Mouse (Mus musculus) A20 (cell line): ENCODE measurements around the gene Igf2r.

ENCODE experiments used
- DNase-seq: peaks from one replicate; pipeline ENCODE4 v3.0.0-alpha.2; 2011; ENCODE audit warnings: low read depth, low spot score

Gene Igf2r

DNA sequence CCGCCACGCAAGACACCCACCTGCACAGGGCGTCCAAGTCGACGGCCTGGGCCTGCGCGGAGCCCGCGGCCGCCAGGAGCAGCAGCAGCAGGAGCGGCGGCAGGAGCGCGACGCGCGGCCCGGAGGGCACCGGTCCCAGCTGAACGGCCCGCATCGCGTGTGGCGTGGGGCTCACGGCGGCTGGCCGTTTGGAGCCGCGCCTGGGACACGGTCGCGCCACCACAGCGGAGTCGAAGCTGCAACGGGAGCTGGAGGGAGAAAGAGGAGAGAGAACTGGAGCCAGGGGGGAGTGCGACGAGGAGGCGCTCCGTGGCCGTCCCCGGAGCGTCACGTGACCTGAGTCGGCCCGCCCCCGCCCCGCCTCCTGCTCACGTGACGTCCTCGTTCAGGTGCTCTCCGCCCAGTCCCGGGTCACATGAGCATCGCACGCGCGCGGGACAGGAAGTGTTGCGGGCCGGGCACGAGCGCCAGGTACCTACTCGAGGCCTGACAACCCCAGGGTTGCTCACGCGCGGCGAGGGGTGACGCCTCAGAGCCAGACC is at the start of gene Igf2r:
TSS of gene Igf2r (minus strand) at position 285 of the 542 bp plus-strand sequence.
- peak; percentile 89 for DNase-seq

DNA sequence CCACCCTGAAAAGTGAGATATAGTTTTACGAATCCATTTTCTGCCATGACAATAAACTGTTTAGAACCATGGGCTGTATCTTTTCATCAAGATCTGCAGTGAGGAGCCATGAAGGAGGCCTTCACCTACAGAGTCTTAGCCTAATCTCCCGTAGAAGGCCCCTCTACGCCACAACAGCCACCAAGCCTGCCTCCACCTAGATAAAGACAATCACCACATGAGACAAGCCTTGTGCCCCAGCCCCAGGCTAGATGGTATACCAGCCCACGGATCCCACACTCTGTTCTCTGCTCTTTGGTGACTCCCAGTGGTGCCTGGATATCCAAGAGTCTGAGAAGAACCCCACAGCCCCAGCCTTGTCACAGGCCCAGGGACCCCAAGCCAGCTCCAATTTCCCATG is 46.4 kb upstream of the Igf2r start:
- no peak for DNase-seq

DNA sequence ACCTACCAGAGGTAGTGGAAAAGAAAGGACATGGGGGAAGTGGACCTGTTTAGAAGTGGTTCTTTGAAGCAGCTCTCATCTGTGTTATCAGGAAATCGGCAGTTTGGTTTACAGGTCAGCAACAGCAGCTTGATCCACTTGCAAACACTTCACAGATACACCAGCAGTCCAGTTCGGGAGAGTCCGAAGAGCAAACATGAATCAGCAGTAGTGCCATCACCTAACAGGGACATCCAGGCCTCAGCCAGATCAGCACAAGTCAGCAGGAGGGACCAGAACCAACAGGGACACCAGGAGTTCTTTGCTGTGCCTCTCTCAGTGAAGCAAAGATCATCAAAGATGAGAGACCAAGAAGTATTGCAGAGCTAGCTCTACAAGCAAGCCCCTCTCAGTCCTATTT is 45.0 kb upstream of the Igf2r start:
- no peak for DNase-seq

DNA sequence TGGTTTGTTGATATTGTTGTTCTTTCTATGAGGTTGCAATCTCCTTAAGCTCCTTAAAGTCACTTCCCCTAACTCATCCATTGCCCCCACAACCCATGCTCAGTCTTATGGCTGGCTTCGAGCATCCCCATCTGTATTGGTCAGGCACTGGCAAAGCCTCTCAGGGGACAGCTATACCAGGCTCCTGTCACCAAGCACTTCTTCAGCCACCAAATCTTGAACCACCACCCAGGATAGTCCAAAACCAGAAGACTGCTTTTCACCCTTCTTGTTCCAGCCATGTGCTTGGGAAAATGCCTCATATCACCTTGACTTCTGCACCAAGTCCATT is 41.5 kb upstream of the Igf2r start:
- no peak for DNase-seq

DNA sequence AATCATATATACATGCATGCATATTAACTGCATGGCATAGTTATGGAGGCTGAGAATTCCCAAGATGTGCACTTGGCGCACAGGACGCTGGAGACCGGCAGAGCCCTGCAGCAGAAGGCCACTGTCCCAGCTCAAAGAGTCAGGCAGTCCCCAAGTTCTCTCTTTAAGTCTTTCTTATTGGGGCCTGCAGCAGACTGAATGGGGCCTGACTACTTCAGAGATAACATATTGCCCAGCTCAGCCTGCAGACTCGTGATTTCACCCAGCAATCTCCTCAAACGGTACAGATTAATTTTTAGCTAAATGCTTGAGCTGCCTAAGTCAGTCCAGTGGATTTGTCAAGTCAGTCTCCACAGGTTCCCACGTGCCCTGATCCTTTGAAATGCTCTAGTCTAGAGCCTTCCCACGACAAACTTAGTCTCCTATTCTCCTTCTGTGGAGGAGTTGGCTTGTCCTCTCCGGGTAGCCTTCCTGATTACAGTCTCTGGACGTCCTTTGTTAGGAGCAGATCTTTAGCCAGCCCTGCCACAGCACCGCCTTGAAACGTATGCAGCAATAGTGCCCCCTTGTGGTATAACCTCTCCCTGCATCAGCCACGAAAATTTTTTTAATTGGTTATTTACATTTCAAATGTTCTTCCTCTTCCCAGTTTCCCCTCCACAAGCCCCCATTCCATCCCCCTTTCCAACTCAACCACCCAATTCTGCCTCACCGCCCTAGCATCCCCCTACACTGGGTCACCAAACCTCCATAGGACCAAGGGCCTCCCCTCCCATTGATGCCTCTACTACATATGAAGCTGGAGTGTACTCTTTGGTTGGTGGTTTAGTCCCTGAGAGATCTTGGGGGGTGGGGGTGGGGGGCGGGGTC is 40.9 kb upstream of the Igf2r start:
- DNase-seq: peak; percentile 71

DNA sequence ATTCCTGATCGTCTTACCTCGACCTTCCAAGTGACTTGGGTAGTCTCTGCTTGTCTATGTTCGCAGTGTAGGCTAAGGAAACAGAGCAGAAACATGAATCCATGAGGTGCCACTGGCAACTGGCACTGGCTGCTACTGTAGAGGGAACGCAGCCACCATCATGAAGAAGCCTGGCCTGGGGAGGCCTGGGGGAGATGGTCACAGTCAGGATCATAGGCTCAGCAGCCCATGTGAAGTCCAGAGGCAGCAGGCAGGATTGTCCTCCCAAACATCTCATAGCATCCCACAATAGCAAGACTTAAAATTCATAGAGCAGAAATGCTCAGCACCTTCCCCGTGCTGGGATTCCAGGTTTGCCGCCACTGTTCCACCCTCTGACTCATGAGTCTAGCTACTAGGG is 39.4 kb upstream of the Igf2r start:
- no peak for DNase-seq

DNA sequence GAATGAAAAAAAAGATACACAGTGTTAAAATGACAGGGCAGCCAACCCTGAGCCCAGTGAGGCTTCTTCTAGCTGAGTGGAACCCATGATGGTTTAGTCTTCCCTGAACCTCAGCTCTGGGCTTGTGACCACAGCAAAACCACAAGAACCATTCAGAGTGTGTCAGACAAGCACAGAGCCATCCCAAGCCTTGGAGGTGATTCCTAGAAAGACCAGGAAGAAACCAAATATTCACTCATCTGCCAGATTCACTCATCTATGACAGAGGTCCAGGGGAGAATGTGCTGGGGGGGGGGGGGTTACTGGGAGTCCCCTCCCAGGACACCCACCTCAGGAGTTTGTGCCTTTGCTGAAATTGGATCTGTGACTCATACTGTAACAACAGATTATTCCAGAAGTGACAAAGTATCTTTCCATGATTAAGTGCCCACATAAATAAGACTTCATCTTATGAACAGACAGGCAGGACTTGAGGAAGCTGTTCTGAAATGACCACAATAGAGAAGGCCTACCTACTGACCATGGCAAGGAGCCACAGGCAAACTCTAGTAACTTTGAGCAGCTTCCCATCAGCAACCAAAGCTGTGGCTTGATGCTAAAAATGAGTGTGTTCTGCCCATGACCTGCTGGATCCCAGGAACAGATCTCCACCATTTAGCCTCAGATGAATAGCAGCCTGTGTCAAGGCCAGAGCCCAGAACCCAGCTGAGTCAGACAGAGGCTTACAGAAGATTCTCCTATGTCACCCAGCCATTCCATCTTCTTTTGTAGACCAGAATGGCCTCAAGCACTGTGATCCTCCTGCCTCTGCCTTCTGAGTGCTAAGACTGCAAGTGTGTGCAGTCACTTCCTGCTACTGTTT is 35.4 kb upstream of the Igf2r start:
- no peak for DNase-seq

DNA sequence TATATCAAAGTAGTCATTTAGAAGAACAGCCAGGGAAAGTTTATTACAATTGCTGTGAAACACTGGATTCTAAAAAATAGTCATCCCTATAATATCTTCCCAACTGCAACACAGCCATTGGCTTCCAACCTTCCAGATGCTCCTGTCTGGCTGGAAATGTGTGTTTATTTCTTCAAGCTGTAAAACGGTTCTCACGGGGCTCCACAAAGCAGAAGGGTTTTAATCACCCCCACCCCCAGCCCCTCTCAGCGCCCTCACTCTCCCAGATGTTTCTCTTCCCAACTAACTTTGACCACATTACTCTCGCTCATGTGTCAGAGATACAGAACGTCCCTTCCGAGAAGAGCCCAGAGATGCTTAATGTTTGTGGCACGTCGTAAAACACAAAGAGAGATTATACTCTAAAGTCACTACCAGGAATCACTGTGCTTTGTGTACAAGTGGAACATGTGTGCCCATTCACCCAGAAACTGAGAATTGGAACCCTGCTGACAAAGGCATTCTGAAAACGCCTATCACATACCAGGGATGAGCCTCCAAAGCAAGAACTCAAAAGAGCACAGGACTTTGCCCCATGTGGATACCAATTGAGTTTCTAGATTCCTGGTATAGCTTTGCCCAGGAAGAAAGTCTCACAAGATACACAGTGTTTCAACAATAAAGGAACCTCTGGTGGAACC is 32.5 kb upstream of the Igf2r start:
- DNase-seq: no peak

DNA sequence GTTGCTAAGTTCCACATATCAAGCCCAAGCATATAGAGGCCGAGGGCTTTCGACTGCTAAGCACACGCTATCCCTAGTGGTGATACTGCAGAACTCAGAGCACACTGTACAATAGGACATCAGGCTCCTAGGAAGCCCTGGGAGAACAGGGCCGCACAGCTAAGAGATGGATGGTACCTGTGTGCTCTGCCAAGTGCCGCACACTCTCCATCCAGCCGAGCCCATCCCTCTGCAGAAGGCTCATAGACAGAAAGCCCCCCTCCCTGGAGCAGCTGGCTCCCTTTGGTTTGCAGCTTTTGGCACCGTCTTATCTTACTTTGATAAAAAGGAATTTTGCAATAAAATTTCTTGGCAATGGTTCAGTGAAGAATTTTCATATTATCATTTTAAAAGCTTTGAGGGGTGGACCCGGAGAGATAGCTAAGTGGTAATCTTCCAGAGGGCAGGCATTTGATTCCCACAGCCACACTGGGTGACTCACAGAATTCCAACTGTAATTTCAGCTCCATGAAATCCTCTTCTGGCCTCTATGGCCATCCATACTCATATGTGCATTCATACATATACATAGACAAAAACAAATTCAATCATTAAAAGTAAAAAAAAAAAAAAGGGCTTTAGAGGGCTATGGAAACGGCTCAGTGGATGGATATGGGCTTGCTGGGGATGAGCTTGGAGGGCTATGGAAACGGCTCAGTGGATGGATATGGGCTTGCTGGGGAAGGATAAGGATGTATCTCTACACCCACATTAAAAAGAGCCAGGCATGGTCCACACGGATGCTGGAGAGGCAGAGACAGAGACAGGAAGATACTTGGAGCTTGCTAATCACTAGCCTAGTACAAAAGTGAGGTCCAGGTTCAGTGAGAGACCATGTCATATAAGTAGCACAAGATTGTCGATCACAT is 30.2 kb upstream of the Igf2r start:
- DNase-seq: no peak

DNA sequence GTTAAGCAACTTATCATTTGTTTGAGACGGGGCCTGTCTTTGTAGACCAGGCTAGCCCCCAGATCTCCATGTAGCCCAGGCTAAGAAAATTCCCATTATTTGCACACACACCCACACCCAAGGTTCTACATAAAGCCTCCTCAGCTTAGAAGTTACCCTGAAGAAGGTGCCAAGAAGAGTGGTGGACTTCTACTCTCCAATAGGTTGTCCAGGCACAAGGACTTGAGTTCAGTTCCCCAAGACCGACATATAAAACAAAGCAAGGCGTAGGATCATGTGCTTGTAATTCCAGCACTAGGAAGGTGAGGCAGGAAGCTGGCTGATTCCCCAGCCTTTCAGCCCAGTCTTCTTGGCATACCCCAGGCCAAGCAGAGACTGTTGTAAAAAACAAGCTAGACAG is 29.1 kb upstream of the Igf2r start:
- DNase-seq: no peak

DNA sequence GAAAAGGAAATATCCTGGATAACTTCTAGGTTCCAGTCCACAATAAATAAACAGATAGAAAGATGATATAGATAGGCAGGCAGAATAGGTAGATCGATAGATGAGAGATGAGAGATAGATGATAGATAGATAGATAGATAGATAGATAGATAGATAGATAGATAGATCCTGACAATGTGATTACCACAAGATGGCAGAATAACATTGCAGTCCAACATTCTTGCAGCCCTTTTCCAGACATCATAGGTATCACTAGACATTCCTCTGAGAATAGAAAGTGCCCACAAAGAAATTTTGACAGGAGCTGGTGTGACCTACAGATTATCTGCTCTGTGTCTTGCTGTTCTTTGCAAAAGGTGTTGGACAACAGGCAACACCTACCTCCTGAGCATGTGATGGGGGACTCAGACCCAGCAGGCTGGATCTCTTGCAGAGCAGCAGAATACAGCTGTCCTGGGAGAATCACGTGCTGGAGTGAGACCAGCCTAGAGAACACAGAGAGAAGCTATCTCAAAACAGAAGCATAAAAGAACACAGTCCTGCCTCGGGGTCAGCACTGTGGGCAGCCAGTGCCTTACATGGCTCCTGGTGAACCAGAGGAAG is 28.1 kb upstream of the Igf2r start:
- DNase-seq: no peak

DNA sequence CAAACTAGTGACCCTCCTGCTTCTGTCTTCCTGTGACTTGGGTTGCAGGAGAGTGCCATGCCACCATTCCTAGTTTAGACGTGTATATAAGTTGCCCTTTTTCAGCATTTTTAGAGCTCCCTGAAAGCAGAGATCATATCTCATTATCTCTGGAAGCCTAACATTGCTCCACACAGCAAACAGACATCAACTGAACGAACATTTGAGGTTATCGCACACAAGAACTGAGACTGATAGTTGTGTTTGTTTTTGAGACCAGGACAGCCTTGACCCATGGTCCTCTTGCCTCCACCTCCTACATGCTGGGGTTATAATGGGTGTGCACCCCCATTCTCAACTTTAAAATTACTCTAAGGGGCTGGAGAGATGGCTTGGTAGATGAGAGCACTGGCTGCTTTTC is 27.2 kb upstream of the Igf2r start:
- DNase-seq: no peak

DNA sequence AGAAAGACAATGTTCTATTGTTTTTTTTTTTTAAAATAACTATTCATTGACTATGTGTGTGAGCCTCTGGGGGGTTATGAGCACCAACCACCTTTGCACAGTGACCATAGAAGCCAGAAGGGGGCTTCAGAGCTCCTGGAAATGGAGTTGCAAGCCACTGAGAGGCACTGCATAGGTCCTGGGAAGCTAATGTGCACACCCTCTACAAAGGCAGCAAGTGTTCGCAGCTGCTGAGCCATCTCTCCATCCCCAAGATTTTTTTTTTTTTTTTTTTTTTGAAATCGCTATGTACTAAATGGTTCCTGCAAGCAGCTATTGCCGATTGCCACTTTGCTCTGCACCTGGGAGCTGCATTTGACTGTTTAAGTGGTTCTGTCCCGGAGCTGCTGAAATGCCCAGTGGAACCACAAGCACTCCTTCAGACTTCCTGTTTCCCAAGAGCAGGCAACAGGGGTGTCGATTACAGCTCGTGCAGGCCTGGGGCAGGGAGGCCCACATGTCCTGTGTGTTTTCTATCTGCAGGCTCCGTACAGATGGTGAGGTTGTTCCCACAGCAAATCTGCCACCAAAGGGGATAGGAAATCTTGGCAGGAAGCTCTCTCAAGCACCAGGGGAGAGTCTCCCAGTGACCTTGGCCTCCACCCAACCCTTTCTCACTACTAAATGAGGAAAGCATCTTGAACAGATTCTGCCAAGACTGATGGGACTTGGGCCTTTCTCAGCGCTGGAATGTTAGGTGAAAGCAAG is 24.4 kb upstream of the Igf2r start:
- no peak for DNase-seq

DNA sequence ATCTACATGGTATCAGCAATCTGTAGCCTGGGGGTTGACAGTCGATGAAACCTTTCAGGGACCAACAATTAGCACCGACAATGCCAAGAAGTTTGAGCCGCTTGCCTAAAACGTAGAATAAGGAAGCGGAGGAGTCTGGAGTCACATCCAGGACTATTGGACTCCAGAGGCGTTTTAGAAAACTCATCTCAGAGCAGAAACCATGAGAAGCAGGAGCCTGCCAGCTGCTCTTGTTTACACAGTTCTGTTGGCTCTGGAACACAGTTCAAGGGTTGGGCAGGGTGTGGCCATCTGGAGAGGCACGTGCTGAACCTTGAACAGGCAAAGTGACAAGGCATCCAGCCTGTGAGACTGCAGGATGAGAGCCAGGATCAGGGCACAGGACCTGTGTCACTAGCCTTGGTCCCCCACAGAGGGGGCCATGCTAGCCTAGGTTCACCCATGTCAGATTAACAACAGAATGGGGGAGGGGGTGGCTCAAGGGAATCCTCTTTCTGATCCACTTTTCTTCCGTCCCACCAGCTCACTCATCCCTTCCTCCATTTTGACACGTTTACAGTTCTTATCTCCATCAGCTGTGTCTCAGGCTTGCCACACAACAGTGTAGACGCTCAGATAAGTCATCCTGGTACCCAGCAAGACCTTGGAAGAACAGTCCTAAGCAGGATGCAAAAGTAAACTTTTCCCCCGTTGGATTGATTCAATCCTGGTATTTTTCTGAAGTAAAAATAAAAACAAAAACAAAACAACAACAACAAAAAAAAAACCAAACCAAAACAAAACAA is 23.1 kb upstream of the Igf2r start:
- no peak for DNase-seq

DNA sequence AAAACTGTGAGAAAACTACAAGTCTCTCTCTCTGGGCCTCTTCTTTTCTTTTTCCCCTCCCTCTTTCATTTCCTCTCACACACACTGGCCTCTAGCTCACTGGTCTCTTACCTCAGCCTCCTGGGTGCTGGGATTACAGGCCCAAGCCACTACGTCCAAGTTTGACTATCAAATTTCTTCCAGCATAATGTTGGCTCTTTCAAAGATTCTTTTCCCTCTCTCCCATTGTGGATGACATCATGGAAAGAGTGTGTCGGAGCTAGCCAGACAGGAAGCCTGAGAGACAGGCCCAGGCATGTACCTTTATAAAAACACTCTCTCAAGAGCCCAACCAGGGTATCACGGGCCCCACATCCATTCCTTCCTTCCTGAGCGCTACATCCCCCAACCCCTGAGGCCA is 22.0 kb upstream of the Igf2r start:
- no peak for DNase-seq

DNA sequence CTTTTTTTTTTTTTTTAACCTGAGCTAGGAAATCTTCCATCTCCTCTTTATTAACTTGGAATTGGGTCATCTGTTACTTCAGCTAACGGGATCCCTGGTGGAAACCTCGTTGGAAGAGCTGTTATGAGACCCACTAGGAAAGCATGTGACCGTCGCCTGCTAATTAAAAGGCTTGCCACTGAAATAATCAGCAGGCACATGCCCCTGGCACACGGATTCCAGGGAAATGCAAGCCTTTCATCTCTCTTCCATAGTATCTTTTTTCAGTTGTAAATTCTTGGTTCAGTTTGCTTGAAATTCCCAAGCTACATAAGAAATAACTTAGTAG is 21.6 kb upstream of the Igf2r start:
- no peak for DNase-seq

DNA sequence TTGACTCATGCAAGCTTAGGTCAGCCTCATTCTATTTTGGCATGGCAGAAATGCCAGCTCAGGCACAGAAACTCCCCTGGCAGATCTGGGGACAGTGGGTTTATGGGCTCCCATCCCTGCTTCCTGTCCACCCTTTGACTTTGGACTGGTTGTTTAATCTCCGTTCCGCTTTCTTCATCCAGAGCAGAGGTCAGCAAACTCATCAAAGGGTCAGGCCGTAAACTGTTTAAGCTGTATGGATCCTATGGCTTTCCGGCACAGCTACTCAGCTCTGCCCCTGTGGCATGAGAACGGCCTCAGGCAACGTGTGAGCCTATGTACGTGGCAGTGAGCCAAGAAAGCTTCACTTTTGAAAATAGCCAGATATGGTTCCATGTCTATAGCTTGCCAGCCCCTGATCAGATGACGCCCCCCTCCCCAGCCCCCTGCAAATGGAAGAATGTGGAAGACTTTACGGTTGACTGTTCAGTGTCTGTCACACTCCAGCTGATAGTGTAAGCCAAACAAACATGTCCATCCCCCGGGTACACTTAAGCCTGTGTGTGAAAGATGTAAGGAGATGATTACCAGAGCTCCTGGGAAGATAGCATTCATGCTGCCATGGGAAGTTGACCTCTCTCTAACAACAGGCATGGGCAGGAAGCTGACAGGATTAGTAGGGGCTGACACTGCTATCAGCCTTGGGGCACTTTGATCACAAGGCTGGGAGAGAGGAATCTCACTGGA is 21.1 kb upstream of the Igf2r start:
- no peak for DNase-seq
